Mouse (Mus musculus) T-helper 17 cell (primary cell): ENCODE results near the gene Vmn1r184.
"Not testable (repeated sequence)": the region's sequence is repeated elsewhere in the genome, so short reads cannot be mapped to it uniquely, and the experiment has no call there.

Experiments
- in situ Hi-C, 2 experiments: fragments of 300-600 bp; cut with MboI, MseI; formaldehyde crosslinking; loops; 1 replicate in 1 of 2; 2 replicates in 1 of 2; pipeline ENCODE4 v1.15.1; 2025; ENCODE audit warnings: high pct_unique_total_duplicates in 2 of 2

Gene Vmn1r184

DNA sequence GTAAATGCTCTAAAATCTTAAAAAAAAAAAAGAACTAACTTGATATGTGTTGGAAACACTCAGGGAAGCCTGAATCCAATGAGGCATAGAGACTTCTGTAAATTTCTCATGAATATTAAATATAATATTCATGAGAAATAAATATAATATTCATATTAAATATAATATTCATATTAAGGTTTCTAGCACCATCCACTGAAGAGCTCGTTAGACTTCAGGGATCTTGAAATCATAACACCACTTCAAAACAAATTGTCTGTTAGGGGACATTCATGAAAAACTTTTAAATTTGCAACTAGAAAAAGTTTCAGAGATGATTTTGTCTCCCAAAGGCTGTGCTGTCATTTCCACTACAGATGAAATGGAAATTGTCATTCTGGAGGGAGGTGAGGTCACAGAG is at the start of gene Vmn1r184:
Gene Vmn1r184, plus strand, starts transcription at position 301 of the 400 bp plus-strand sequence.
- in situ Hi-C loops = loop anchor here in 1 of 2 experiments (5.0 kb wide), 1 partner anchor 357 kb away; the partner anchor contains the start of gene Vmn1r185

DNA sequence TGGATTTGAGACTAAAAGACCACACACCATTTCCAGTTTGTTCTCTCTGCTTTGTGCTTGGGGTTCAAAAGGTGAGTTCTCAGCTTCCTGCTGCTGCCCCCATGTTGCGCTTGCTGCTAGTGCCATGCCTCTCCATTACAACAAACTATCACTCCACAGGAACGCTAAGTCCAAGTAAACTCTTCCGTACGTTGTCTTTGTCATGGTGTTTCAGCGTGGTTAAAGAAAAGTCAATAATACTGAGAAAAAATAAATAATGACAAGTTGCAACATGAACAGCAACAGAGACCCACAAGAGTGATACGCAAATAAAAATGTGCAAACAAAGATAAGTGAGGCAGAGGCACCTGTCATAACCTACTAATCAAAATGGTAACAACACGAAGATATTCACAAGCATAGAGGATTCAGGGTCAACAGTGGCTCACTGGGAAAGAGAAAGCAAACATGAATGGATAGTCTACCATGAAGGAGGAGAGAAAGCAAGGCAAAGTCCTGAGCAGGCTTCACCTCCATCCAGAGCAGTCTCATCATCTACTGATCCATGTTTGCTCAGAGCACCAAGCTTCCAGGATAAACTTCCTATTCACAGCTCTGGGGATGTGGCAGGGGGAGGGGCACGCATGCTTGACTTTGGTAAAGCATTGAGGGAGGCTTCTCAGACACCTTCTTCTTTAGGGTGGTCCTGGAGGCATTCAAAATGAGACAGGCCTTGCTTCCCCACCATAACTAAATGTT is 43.5 kb downstream of the Vmn1r184 start:
- in situ Hi-C loops = not testable (repeated sequence)

DNA sequence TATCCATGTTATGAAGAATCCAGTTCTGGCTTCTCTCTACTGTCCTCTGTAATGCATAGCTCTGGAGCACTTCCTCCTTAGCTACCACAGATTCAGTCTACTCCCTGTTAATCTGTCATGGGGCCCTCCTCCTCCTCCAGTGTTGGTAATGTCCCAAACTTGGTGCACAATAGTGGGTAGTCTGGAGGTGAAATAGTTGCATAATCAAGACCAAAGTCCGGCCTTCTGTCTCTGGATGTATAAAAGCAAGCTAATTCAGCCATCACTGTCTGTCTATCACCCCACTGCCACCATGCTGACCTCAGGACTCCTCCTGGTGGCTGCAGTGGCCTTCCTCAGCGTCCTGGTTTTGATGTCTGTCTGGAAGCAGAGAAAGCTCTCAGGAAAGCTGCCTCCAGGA is 46.8 kb downstream of the Vmn1r184 start, which contains the start of gene Cyp2a4:
Gene Cyp2a4, plus strand, starts transcription at position 244 of the 400 bp plus-strand sequence.
- in situ Hi-C loops = loop anchor here (5.0 kb wide), 1 partner anchor 530 kb away; the partner anchor contains the start of gene Cyp2a5 (in 2 of the 2)

DNA sequence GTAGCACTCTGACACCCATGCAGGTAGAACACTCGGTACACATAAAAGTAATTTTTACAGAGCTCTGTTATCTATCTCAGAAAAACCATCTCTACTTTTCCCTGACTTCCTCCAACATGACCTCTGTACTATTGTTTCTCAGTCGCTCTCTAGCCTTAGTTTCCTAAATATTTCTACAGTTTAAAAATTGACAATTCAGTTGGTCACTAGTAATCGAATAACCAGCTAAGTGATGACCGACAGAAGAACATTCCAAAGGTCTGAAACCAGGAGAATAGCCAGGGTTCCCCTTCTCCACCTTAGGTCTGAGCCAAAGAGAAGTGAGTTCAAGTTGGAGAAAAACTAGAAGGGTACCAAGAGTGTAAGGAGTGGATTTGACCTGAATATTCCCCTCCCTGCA is 51.7 kb downstream of the Vmn1r184 start:
- in situ Hi-C loops = not testable (repeated sequence)

DNA sequence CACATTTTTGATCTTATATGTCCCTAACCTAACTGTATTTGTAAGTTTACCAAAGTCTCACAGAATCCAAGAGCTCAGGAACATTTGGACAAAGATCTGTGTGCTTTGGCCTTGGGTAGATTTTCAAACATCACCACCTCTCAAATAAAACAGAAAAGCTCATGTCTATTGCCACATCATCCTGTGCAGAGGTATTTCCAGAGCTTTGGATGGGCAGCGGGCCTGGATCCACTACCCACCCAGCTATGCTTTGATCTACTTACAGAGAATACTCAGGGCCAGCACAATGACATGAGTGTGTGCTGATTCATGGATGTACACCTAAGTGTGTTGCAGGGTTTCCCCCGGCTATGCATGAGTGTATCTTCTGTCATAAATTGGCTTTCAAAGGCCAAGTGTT is 55.1 kb downstream of the Vmn1r184 start:
- in situ Hi-C loops = loop anchor here (5.0 kb wide), 2 partner anchors 637 to 642 kb away; no protein-coding TSS in a partner anchor

DNA sequence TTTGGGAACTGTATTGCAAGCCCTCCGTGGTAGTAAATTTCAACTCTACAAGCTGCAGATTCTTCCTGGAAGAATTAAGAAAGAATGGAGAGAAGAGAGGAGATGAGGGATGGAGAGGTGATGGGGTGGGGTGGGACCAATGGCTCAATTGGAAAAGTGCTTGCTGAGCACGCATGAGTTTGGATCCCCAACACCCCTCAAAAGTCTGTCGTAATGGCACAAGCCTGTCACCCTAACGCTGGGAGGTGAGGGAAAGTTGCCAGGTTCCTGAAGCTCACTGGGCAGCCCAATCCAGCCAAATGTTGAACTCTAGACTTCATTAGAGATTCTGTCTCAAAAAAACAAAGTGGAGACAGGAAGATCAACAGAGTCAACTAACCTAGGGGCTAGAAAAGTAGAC is 55.7 kb downstream of the Vmn1r184 start:
- in situ Hi-C loops = loop anchor here (5.0 kb wide), 2 partner anchors 636 to 641 kb away; no protein-coding TSS in a partner anchor
